Mouse (Mus musculus) Muller cell, postnatal 12 days (primary cell): ENCODE results near the gene Dpf3.
A peak's percentile ranks its signal among the peaks of the same experiment; 100 is the strongest.

Source experiments
- DNase-seq: peaks from one replicate; pipeline ENCODE4 v3.0.0-alpha.2; 2015; ENCODE audit errors: inconsistent ontology term

Dpf3 gene

DNA sequence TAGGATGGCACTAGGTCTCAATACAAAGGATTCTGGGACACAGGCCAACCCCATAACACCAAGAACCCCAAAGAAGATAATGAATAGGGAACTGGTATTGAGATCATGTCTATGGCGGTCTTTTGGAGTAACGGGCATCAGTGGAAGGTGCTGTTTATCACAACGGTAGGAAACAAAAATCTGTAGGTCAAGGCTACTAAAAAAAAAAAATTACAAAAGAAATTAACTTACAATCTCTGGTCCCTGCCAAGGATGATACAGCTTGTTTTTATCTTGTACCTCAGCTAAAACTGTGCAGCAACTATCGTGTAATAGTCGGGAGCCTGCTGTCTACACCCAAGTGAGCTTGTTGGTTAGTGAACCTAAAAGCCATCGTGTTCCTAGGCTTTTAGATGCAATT is 9.2 kb upstream of the Dpf3 start:
- DNase-seq: no peak

DNA sequence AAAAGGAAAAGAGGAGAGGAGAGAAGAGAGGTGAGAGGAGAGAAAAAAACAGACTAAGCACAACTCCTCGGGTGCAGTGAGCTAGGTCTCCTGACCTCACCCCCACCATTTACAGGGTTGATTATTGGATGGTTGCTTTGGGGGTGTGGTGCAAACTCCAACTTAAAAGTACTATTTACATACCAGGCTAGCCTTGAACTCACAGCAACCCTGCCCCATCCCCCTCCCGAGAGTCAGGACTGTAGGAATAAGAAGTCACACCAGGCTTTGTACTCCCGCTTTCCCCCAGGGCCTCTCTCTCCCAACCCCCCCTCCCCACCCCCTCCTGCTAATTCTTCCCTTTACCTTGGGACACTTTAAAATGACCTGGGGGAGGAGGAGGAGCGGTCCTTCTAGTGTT is 8.8 kb upstream of the Dpf3 start:
- no peak for DNase-seq

DNA sequence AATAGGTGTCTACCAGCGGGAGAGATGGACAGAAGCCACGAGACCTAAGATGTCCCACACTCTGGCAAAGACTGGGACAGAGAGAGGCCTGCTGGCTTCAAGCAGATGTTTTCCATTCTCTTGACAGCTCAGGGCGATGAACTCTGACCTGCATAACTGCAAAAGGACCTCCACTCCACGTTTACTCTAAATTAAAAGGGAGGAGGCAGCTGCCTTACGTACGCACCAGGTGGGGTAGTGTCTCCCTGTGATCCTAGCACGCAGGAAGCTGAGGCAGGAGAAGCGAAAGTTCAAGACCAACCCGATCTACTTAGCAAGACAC is 8.4 kb upstream of the Dpf3 start:
- no peak for DNase-seq

DNA sequence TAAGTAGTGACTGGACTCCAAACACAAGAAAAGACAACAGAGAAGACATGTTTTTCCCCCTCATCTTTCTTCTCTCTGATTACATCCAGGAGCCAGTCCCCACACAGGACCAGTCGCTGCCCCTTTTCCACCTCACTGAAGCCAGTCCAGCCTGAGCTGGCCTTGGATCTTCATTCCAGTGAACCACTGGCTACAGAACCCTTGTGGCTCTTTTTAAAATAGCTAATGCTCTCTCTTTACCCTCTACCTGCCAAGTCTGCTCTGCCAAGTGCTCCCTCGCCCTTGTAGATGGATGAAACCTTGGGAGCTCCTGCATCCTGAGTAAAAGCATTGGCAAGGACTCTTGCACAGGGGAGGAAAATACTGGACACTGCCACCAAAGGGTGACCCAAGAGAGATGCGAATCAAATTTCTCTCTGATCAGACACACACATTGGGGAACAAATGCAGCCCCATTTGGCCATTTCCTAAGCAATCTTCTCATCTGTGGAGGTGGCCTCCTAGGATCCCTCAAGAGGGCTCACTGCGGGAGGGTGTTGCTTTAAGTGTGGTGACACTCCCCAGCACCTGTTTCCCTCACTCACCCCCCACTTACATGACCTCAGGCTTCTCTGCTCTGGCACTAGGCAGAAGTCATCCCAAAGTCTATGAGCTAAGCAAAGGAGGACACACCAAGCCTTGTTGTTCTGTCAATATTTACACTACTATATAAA is 7.9 kb upstream of the Dpf3 start:
- no peak for DNase-seq

DNA sequence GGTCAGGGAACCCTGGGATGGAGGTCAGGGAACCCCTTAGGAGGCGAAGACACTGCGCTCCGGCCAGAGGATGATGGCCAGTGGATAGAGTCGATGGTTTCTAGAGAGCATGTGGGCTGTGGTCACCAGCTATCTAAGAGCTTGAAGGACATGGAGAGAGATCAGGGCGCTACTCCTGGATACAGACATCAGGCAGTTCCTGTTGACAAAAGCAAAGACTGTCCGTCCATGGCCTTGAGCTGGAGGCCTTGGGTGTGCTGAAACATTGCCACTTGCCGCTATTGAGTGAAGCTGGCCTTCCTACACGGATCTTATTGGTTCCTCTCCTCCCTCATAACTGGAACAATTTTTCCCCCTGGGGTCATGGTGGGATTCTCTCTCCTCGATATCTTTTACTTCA is 6.7 kb upstream of the Dpf3 start:
- no peak for DNase-seq

DNA sequence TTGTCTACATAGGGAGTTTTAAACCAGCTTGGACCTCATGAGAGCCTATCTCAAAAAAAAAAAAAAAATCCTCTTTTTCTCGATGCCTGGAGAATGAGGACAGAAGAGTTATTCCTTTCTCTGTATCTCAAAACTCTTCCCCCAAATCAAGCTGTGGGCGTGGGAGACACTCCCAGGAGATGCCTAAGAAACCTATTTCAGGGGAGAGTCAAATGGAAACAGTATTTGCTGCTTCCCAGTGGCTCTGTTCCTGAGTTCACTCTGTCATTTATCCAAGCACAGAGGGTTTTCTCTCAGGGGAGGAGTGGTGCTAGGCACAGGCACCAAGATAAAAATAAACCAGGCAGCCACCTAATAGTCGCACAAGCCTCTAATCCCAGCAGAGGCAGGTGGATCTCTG is 5.3 kb upstream of the Dpf3 start:
- no peak for DNase-seq

DNA sequence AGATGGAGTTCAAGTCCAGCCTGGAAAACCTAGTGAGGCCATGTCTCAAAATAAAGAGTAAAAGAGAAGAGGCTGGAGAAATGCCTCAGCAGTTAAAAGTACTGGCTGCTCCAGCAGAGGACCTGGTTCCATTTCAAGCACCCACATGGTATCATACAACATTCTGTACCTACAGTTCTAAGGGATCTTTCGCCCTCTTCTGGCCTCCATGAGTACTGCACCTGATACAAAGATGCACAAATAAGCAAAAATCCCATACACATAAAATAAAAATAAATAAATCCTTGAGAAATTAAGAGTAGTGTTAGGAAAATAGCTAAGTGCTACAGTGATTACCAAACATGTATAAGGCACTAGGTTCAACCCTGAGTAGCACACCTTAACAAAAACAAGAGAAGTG is 4.1 kb upstream of the Dpf3 start:
- DNase-seq: no peak

DNA sequence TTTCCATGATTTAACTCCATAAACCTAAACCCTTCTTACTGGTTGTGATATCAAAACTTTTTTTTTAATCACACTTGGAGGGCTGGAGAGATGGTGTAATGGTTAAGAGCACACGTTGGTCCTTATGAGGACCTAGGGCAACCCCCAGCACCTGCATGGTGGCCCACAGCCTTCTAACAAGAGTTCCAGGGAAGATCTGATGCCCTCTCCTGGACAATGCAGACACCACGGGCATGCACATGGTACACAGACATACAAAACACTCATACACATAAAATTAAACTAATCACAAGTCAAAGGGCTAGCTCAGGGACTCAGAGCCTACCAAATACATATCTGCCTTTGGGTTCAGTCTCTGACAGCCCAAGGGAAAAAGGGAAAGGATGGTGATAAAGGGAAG is 2.2 kb upstream of the Dpf3 start:
- DNase-seq: no peak

DNA sequence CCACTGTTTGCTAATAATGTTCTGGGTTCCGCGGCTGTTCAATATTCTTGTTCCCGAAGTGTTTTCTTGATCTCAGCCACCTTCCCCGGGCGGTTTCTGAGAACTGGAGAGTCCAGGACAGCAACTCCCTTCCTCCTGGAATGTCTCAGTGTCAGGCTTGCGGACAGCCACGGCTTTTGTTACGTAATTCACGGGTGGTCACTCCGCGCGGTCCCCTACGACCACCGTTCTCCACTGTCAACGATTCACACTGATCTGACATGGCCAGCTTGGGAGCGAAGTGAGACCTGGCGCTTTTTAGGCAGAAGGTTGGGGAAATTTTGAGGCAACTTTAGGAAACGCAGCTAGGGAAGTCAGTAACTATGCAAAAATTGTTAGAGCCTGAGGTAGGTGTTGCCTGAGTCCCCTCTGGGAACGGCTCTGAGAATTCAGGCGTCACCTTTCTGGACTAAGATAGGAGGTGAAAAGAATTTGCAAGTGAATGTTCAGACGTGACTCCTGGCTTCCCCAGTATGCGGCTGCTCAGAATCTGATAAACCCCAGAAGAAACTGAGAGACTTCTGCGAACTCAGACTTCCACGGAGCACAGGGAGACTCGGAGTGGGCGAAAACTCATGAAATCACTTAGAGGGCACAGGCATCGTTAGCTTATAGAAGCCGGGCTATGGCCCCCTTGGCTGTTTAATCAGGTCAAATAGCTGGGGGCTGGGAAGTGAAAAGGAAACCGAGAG is 860 bp upstream of the Dpf3 start:
- peak; percentile 54 for DNase-seq

DNA sequence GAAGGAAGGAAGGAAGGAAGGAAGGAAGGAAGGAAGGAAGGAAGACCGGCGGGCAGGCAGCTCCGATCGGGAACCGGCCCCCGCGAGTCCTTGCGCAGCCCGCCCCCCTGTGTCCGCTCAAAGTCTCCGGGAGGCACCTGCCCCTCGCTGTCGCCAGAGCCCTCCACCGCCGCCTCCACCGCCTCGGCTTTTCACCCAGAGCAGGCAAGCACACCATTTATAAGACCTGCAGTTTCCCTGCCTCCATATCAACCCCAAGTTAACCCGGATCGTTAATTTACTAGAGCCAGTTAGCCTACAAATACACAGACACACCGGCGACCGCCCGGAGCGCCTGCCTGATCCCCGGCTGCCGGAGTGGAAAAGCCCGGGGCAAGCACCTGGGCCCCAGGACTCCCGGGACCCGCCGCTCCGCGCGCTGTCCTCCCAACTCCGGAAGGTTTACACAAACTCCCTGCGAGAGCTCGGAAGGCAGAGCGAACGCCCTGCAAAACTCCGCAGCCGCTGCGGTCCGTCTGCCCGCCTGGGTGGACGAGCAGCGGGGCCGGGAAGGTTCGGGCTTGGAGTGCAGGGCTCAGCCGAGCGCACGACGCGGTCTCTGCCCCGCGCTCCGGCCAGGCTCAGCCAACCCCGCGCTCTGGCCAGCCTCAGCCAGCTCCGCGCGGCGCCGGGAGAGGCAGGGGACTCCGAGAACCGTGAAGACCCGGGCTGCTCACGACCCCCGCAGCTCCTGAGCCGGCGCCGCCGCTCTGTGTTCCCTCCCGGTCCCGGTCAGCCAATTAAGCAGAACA is 650 bp downstream of the Dpf3 start:
- DNase-seq: peak; percentile 87

DNA sequence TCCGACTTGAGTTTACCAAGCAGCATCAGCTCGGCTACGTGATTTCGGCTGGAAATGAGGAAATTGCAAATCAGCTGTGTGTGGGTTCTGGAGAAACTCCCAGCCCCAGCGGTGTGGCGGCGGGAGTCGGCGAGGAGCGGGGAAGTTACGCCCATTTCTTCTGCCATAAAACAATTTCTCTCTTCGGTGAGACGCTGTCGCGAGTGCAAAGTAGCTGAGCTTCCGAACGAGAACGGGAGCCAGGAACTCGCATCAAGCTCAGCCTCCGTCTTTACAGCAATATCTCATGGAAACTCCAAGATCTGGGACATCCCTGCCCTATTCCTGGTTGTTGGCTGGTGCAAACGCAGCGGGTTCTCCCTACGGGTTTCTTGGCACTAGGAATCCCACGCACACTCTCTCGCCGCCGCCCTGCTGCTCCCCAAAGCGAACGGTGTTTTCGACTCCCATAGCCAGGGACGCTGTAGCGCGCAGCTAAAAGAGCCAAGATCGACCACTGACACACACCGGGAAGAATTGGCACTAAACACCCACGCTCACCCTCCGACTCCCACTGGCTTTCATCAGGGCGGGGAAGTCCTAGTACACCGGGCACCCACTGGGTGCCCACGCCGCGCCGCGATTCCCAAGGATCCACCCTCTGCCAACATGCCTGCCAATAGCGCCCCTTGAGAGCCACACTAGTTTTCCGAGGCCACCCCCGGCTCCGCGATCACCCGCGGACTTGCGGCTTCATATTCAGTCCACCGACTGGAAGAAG is 1.4 kb downstream of the Dpf3 start:
- peak; percentile 56 for DNase-seq

DNA sequence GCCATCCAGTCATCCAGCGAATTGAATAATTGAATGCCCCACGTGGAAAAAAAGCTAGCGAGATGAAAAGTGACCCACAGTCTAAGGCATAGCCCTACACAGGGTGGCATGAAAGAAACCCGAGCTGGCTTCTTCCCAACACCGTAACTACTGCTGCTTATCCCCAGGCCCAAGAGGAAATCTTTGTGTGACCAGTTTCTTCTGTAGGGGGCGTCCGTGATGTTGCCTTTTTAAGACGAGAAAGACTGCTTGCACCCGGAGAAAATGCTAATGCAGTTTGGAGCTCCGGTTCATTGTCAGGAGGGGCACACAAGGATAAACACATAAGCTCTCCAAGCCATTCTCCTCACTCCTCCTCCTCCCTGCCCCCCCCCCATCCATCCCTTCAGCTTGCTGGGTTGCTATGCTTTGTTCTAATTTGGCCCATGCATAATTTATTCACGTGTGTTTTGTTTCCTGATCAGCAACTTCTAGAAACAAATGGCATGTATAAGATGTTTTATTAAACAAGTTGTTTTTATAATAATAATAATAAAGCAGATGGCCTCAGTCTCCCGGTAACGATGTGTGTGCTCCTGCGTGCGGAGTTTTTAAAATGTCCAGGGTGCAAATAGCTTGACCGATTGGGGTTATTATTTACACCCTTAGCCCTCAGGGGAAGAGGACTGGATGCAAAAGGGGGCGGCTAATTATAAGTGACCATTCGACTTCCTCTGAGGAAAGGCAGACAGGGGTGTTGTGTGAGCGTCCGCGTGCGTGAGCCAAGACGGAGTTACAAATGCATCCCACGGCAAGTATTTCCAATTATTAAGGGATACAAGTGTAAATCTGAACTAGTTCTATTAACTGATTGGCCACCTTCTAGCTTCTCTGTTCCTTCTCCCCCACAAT is 2.4 kb downstream of the Dpf3 start:
- peak; percentile 24 for DNase-seq

DNA sequence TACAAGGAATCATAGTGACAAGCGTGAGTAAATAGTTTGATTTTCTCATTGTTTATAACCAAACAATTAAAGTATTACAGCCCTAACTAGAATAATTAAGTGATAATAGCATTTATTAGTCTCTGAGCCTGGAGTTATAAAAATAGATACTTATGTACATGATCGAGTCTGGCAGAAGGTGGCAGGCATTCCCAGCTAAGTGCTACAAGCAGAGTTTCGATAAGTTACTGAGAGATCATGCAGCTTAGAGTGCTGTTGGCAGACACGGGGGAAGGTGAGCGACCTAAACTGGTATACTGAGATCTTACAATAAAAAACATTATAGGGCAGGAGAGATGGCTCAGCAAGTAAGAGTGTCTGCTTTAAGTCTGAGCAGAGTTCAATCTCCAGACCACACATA is 3.9 kb downstream of the Dpf3 start:
- no peak for DNase-seq

DNA sequence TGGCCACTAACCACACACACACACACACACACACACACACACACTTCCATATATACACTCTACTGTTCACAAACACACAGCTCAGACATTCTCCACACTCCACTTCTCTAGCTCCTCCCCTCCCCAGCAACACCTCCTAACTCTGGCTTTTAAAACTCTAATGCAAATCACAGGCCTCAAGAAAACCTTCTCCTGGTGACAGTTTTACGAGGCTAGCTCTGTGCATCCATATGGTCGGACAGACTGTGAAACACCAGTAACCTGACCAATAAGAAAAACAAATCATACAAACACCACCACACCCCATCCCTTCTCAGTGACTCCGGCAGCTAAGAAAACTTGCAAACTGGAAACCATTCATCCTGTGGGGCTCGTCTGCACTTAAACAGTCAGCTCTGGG is 6.1 kb downstream of the Dpf3 start:
- no peak for DNase-seq

DNA sequence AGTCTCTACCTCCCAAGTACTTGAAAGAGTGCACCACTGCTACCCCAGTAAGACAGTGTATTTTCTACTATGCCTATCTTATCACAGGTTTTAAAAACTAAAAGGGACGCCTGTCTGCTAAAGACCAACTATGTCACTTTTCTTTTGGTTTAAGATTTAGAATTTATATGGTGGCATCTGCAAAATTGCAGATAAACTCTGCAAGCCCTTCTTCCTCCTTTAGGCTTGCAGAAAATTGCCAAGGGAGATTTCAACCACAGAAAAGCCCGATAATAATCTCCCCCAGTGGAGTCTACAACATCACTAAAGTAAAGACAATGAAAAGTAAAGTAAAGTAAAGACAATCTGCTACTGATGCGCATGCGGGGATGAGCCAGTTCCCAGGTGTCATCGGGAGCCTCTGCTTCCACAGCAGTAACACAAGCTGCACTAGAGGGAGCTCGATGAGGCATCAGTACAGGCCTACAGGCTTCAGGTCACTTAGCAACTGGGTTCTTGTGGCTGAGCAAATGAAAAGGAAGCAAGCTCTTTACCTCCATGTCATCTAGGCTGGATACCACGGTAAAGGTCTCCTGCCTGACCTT is 7.6 kb downstream of the Dpf3 start:
- no peak for DNase-seq

DNA sequence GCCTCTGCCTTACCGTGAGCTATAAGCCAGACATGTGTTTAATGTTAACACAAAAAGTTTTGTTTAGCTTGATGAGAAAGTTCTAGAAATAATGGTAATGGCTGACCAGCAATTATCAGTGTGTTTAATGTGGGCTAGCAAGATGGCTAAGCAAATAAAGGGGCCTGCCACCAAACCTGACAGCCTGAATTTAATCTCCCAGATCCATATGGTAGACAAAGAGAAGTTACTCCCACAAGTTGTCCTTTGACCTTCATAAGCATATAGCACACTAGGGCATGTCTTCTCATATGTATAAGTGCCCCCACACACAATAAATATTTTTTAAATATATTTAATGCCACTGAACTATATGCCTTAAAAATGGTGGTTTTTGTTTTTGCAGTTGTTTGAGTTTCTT is 8.4 kb downstream of the Dpf3 start:
- no peak for DNase-seq

DNA sequence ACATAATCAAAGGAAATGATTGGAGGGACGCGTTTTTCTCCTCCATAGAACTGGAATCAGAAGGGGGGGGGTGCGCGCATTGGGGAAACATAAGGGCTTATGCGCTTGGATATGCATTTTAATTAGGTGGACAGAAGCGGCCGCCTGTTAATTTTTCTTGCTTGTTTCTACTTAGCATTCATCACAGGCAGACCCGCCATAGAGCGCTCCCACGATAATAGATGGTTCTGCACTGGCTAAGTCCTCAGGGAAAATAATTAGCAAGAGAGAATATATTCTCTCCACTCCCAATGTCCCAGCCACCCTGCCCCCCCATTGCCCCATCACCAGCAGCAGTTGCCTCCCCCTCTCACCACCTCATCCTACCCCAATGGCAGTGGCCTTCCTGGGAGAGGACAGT is 11.2 kb downstream of the Dpf3 start:
- DNase-seq: no peak

DNA sequence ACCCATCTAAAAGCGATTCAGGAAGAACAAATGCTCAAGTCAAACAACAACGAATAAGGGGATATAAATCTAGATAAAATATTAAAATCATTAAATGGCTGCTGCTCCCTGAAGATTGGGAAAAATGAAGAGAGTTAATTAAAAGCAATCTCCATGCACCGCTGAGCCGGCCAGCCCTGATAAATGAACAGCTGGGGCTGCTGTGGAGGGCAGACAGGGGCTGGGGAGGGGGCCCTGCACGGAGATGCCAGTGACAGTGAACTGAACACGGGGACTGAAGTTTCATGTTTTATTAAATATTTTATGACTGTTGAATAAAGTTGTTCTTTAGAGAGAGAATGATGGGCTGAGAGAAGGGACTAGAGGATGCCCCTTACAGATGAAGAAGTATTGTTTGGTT is 12.1 kb downstream of the Dpf3 start:
- no peak for DNase-seq

DNA sequence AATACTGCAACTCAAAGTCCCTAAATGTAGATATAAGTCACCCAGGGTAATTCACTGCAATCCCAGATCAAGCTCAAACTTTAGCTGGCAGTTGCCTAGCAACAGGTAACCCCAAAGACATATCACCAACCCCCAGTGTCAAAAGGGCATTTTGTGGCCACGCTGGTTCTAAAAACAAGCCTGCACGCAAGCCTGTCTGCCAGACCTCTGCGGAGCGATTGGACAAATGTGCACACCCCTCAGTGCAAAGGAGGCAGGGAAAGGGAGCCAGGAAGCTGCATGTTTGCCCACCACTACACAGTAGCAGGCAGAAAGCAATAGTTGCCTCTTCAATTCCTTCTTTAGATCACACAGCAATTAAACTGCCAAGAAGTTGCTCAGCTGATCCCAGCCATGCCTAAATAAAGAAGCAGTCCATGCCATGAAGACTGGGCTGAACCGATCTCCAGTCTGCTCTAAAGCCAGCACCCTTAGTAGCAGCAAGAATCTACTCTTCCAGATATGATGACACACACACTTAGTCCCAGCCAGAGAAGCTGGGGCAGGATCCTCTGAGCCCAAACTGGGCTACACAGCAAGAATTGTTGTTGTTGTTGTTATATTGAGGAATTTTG is 13.4 kb downstream of the Dpf3 start:
- no peak for DNase-seq

DNA sequence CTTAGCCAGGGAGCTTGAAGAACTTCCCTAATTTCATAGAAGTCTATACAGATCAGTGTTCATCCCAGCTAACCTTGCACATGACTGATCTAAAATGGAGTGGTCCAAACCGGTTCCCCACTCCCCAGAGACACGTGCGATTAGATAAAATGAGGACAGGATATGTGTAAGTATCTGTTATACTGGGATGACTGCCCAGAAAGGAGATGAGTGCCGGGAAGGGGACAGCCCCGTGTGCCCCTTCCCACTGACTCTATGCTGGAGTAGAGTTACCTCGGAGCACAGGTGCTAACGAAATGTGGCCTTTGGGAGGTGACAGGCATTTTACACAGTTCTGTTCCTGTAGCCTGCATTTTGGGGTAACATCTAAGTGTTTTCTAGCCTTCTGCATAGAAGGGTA is 15.8 kb downstream of the Dpf3 start:
- DNase-seq: no peak
